Mouse (Mus musculus) liver, embryonic 12.5 days (tissue): ENCODE results near the gene Cideb. TPM values are rescaled to one million over a fixed set of nuclear protein-coding genes. Genes with fewer than 3 reads are reported as not detected.

Experiments used
- polyA plus RNA-seq: library from polyadenylated mRNA; unstranded; fragments of >200 nt; fragmentation: Nextera tagmentation; extraction: Ambion mirVana; gene quantifications from 2 replicates; pipeline ENCODE4 v1.2.1, GENCODE M21; 2016

The Cideb gene
- polyA plus RNA-seq, 1 experiment from 2014 or later = 10.7 TPM

Other genes starting within 250 kb of the Cideb start
- 0.13 TPM in 1 of 2 replicates, not detected in the other for gene Cpne6, start 248.0 kb downstream of the Cideb start, polyA plus RNA-seq
- gene Nrl, start 233.5 kb downstream of the Cideb start, polyA plus RNA-seq = not detected in 2 replicates
- 35.5 and 37.4 TPM in 2 replicates for gene Pck2, start 218.2 kb downstream of the Cideb start, polyA plus RNA-seq
- 57.1 and 60.3 TPM in 2 replicates for gene Dcaf11, start 198.5 kb downstream of the Cideb start, polyA plus RNA-seq
- gene A730061H03Rik, start 198.1 kb downstream of the Cideb start, polyA plus RNA-seq = 1.9 and 2.7 TPM in 2 replicates
- gene Fitm1, start 182.8 kb downstream of the Cideb start, polyA plus RNA-seq = 0.63 and 0.75 TPM in 2 replicates
- gene Psme1, start 180.3 kb downstream of the Cideb start, polyA plus RNA-seq = 108 and 111 TPM in 2 replicates
- gene Emc9, start 173.2 kb downstream of the Cideb start, polyA plus RNA-seq = 28.7 and 32.9 TPM in 2 replicates
- 221 and 222 TPM in 2 replicates for gene Psme2, start 167.3 kb downstream of the Cideb start, polyA plus RNA-seq
- gene Rnf31, start 166.8 kb downstream of the Cideb start, polyA plus RNA-seq = 14.2 and 15.7 TPM in 2 replicates
- 14.4 and 15.3 TPM in 2 replicates for gene Irf9, start 154.9 kb downstream of the Cideb start, polyA plus RNA-seq
- gene Rec8, start 140.4 kb downstream of the Cideb start, polyA plus RNA-seq = 1.8 and 3.2 TPM in 2 replicates
- 46.0 and 48.8 TPM in 2 replicates for gene Ipo4, start 122.5 kb downstream of the Cideb start, polyA plus RNA-seq
- gene Gm49378, start 120.6 kb downstream of the Cideb start, polyA plus RNA-seq = 1.8 and 2.8 TPM in 2 replicates
- 64.9 and 69.7 TPM in 2 replicates for gene Tm9sf1, start 114.7 kb downstream of the Cideb start, polyA plus RNA-seq
- gene Tssk4, start 108.3 kb downstream of the Cideb start, polyA plus RNA-seq = 0.18 and 0.30 TPM in 2 replicates
- gene Mdp1, start 98.0 kb downstream of the Cideb start, polyA plus RNA-seq = 27.5 and 28.1 TPM in 2 replicates
- 36.8 and 39.1 TPM in 2 replicates for gene Gmpr2, start 86.5 kb downstream of the Cideb start, polyA plus RNA-seq
- gene Nedd8, start 86.3 kb downstream of the Cideb start, polyA plus RNA-seq = 322 and 329 TPM in 2 replicates
- gene Tinf2, start 76.6 kb downstream of the Cideb start, polyA plus RNA-seq = 31.9 and 32.2 TPM in 2 replicates
- gene Tgm1, start 44.5 kb downstream of the Cideb start, polyA plus RNA-seq = 1.6 and 2.1 TPM in 2 replicates
- gene Rabggta, start 36.2 kb downstream of the Cideb start, polyA plus RNA-seq = 18.3 and 18.9 TPM in 2 replicates
- gene Dhrs1, start 12.8 kb downstream of the Cideb start, polyA plus RNA-seq = 34.3 and 35.2 TPM in 2 replicates
- 56.0 and 59.4 TPM in 2 replicates for gene Nop9, start 12.8 kb downstream of the Cideb start, polyA plus RNA-seq
- 1.3 and 1.8 TPM in 2 replicates for gene Ltb4r2, start 3.0 kb upstream of the Cideb start, polyA plus RNA-seq
- 3.1 and 3.6 TPM in 2 replicates for gene Ltb4r1, start 7.5 kb upstream of the Cideb start, polyA plus RNA-seq
- 2.9 and 3.6 TPM in 2 replicates for gene Adcy4, start 25.6 kb upstream of the Cideb start, polyA plus RNA-seq
- 29.1 and 30.0 TPM in 2 replicates for gene Ripk3, start 30.4 kb upstream of the Cideb start, polyA plus RNA-seq
- gene Nfatc4, start 64.7 kb upstream of the Cideb start, polyA plus RNA-seq = 3.3 and 5.3 TPM in 2 replicates
- 7.0 and 8.2 TPM in 2 replicates for gene Nynrin, start 95.6 kb upstream of the Cideb start, polyA plus RNA-seq
- gene Cbln3, start 125.9 kb upstream of the Cideb start, polyA plus RNA-seq = 0.25 TPM in 2 replicates
- gene Khnyn, start 126.5 kb upstream of the Cideb start, polyA plus RNA-seq = 12.8 and 13.0 TPM in 2 replicates
- 14.0 and 15.3 TPM in 2 replicates for gene Sdr39u1, start 141.8 kb upstream of the Cideb start, polyA plus RNA-seq
- gene Cma1, start 186.2 kb upstream of the Cideb start, polyA plus RNA-seq = not detected in 2 replicates
- not detected in 2 replicates for gene Cma2, start 192.5 kb upstream of the Cideb start, polyA plus RNA-seq